Mouse (Mus musculus) heart, postnatal 0 days (tissue): ENCODE measurements around the gene Plcl1.

Experiments used
- CTCF ChIP-seq: IDR thresholded peaks from 2 replicates; pipeline ENCODE4 v1.5.1; 2016; ENCODE audit warnings: antibody characterized with exemption, control low read depth, low read depth
- EP300 ChIP-seq: IDR thresholded peaks from 2 replicates; pipeline ENCODE4 v1.6.1; 2016; ENCODE audit warnings: antibody characterized with exemption, low read depth

- no peak for TF ChIP-seq CTCF
- TF ChIP-seq EP300 = no peak
Observed at GRCm38 (mm10) chr1:55554405-55554804, 148.7 kb downstream of the Plcl1 start.
